Mouse (Mus musculus) hindbrain, embryonic 16.5 days (tissue): ENCODE results near the gene Tbl2. TPM values are rescaled to one million over a fixed set of nuclear protein-coding genes. Genes with fewer than 3 reads are reported as not detected.

Source experiments
- ATAC-seq: fragments of 200-750 bp; cut with Nextera tagmentation; 2 replicates; pipeline ENCODE4 v1.8.0; 2017; ENCODE audit warnings: moderate TSS enrichment, moderate library complexity
- H3K27ac ChIP-seq: fragments of 300-500 bp; sonication (generic); 2 replicates; pipeline ENCODE4 v1.5.1; 2014; ENCODE audit warnings: low read depth, mild to moderate bottlenecking, control low read depth, low read length, moderate library complexity
- H3K27me3 ChIP-seq: fragments of 300-500 bp; sonication (generic); replicated peaks from 2 replicates; pipeline ENCODE4 v1.6.1; 2014; ENCODE audit warnings: low read length; ENCODE audit not compliant: control insufficient read depth, insufficient read depth
- H3K36me3 ChIP-seq: fragments of 300-500 bp; sonication (generic); 2 replicates; pipeline ENCODE4 v1.6.1; 2014; ENCODE audit warnings: mild to moderate bottlenecking, low read length, moderate library complexity, mixed read lengths; ENCODE audit not compliant: control insufficient read depth, insufficient read depth
- H3K4me1 ChIP-seq: fragments of 300-500 bp; sonication (generic); 2 replicates; pipeline ENCODE4 v1.6.1; 2014; ENCODE audit warnings: low read depth, low read length; ENCODE audit not compliant: control insufficient read depth, insufficient read depth
- H3K4me2 ChIP-seq: fragments of 300-500 bp; sonication (generic); 2 replicates; pipeline ENCODE4 v1.6.1; 2014; ENCODE audit warnings: mild to moderate bottlenecking, low read length, control low read depth, moderate library complexity
- H3K4me3 ChIP-seq: fragments of 300-500 bp; sonication (generic); 2 replicates; pipeline ENCODE4 v1.5.1; 2014; ENCODE audit warnings: mild to moderate bottlenecking, low read length, control low read depth, moderate library complexity
- H3K9ac ChIP-seq: fragments of 300-500 bp; sonication (generic); 2 replicates; pipeline ENCODE4 v1.6.1; 2014; ENCODE audit warnings: low read depth, mild to moderate bottlenecking, control low read depth, low read length, moderate library complexity
- H3K9me3 ChIP-seq: fragments of 300-500 bp; sonication (generic); 2 replicates; pipeline ENCODE4 v1.6.1; 2014; ENCODE audit warnings: mild to moderate bottlenecking, low read length, moderate library complexity; ENCODE audit not compliant: control insufficient read depth
- WGBS: fragments of 180-500 bp; shearing (Covaris S2); extraction: QIAGEN DNeasy Blood & Tissue Kit; methylation state at CpG from one replicate; pipeline ENCODE4 v1.1.7; 2014; 5-methylcytosine and 5-hydroxymethylcytosine counted together
- polyA plus RNA-seq: library from polyadenylated mRNA; unstranded; fragments of >200 nt; fragmentation: Nextera tagmentation; extraction: Ambion mirVana; gene quantifications from 2 replicates; pipeline ENCODE4 v1.2.1, GENCODE M21; 2015

Gene Tbl2
- polyA plus RNA-seq: 15.0 and 17.2 TPM in 2 replicates

GRCm38 (mm10) chr5:135149053-135149819, at the start of gene Tbl2:
Tbl2 (plus strand) TSS chr5:135149657.
- under 1% methylated on average over 61 of the region's 63 CpGs for WGBS

GRCm38 (mm10) chr5:135100981-135101380, 48.5 kb upstream of the Tbl2 start:
- no peak overlapping the region for H3K9ac ChIP-seq
- no peaks in the 10 kb centered on the region for H3K4me1 ChIP-seq
- WGBS: 65% methylated on average over 1 of the region's 1 CpGs
- H3K27me3 ChIP-seq: peaks cover 13% of the 10 kb centered on the region
- no peaks in the 10 kb centered on the region for H3K36me3 ChIP-seq
- H3K4me2 ChIP-seq: no peak overlapping the region
- no peak overlapping the region for H3K4me3 ChIP-seq
- ATAC-seq: no peak
- no peak overlapping the region for H3K27ac ChIP-seq
- no peaks in the 10 kb centered on the region for H3K9me3 ChIP-seq

More at GRCm38 (mm10) chr5:135149053-135149819, at the start of gene Tbl2:
- H3K9me3 ChIP-seq: no peaks in the 10 kb centered on the region
- ATAC-seq: peak; percentile 98
- peaks cover 6% of the 10 kb centered on the region for H3K4me1 ChIP-seq
- peak within 1 kb of the TSS; percentile 74 for H3K4me3 ChIP-seq
- H3K27ac ChIP-seq: peak within 1 kb of the TSS; percentile 84
- H3K4me2 ChIP-seq: peak within 1 kb of the TSS; percentile 83
- no peaks in the 10 kb centered on the region for H3K36me3 ChIP-seq
- no peaks in the 10 kb centered on the region for H3K27me3 ChIP-seq
- H3K9ac ChIP-seq: peak within 1 kb of the TSS; percentile 79

GRCm38 (mm10) chr5:135103999-135104660, 45.3 kb upstream of the Tbl2 start:
- Histone ChIP-seq H3K27me3 (peaks cover 38% of the 10 kb centered on the region), H3K4me1 (peaks cover 11% of the 10 kb centered on the region), H3K36me3 (no peaks in the 10 kb centered on the region), H3K4me2 (no peak overlapping the region), H3K9ac (no peak overlapping the region), H3K4me3 (no peak overlapping the region), H3K9me3 (no peaks in the 10 kb centered on the region), H3K27ac (no peak overlapping the region)
- ATAC-seq: no peak
- 68% methylated on average over 11 of the region's 11 CpGs for WGBS

- 0% methylated on average over 42 of the region's 48 CpGs for WGBS
- Histone ChIP-seq H3K9me3 (no peaks in the 10 kb centered on the region), H3K27me3 (peaks cover 43% of the 10 kb centered on the region), H3K36me3 (no peaks in the 10 kb centered on the region), H3K4me2 (peak overlapping the region; percentile 93), H3K4me3 (peak overlapping the region; percentile 55), H3K4me1 (peaks cover 11% of the 10 kb centered on the region), H3K9ac (peak overlapping the region; percentile 58), H3K27ac (no peak overlapping the region)
- ATAC-seq: peak; percentile 90
Measured at GRCm38 (mm10) chr5:135106758-135107256, 42.6 kb upstream of the Tbl2 start.

GRCm38 (mm10) chr5:135107521-135108501, 41.6 kb upstream of the Tbl2 start:
- WGBS: 9% methylated on average over 40 of the region's 40 CpGs
- 0 out of 2 replicates have a peak, but pooled peaks have one; percentile 40 for ATAC-seq
- Histone ChIP-seq H3K27me3 (peaks cover 43% of the 10 kb centered on the region), H3K36me3 (no peaks in the 10 kb centered on the region), H3K4me3 (peak overlapping the region; percentile 55), H3K9me3 (no peaks in the 10 kb centered on the region), H3K4me1 (peaks cover 11% of the 10 kb centered on the region), H3K9ac (no peak overlapping the region), H3K27ac (no peak overlapping the region), H3K4me2 (peak overlapping the region; percentile 93)

GRCm38 (mm10) chr5:135109017-135109416, 40.4 kb upstream of the Tbl2 start:
- no peak overlapping the region for H3K4me2 ChIP-seq
- no peaks in the 10 kb centered on the region for H3K36me3 ChIP-seq
- no peak overlapping the region for H3K27ac ChIP-seq
- H3K9me3 ChIP-seq: no peaks in the 10 kb centered on the region
- ATAC-seq: no peak
- no peak overlapping the region for H3K9ac ChIP-seq
- 63% methylated on average over 6 of the region's 6 CpGs for WGBS
- peaks cover 11% of the 10 kb centered on the region for H3K4me1 ChIP-seq
- H3K27me3 ChIP-seq: peaks cover 41% of the 10 kb centered on the region
- no peak overlapping the region for H3K4me3 ChIP-seq

GRCm38 (mm10) chr5:135109426-135109825, 40.0 kb upstream of the Tbl2 start:
- peaks cover 41% of the 10 kb centered on the region for H3K27me3 ChIP-seq
- no peak overlapping the region for H3K4me3 ChIP-seq
- H3K36me3 ChIP-seq: no peaks in the 10 kb centered on the region
- no peaks in the 10 kb centered on the region for H3K9me3 ChIP-seq
- peaks cover 11% of the 10 kb centered on the region for H3K4me1 ChIP-seq
- ATAC-seq: no peak
- no peak overlapping the region for H3K4me2 ChIP-seq
- no peak overlapping the region for H3K27ac ChIP-seq
- 92% methylated on average over 3 of the region's 3 CpGs for WGBS
- no peak overlapping the region for H3K9ac ChIP-seq

GRCm38 (mm10) chr5:135109976-135110375, 39.5 kb upstream of the Tbl2 start:
- no peaks in the 10 kb centered on the region for H3K36me3 ChIP-seq
- H3K27ac ChIP-seq: no peak overlapping the region
- ATAC-seq: no peak
- H3K4me3 ChIP-seq: no peak overlapping the region
- no peaks in the 10 kb centered on the region for H3K9me3 ChIP-seq
- WGBS: 63% methylated on average over 6 of the region's 6 CpGs
- no peak overlapping the region for H3K9ac ChIP-seq
- peaks cover 11% of the 10 kb centered on the region for H3K4me1 ChIP-seq
- H3K4me2 ChIP-seq: no peak overlapping the region
- H3K27me3 ChIP-seq: peaks cover 36% of the 10 kb centered on the region
